Mouse (Mus musculus) right cerebral cortex, postnatal 4 days (tissue): Measurements from ENCODE around the gene Erbb4.

ENCODE experiments used
- DNase-seq: peaks from one replicate; pipeline ENCODE4 v3.0.0-alpha.2; 2022

The Erbb4 gene

DNA sequence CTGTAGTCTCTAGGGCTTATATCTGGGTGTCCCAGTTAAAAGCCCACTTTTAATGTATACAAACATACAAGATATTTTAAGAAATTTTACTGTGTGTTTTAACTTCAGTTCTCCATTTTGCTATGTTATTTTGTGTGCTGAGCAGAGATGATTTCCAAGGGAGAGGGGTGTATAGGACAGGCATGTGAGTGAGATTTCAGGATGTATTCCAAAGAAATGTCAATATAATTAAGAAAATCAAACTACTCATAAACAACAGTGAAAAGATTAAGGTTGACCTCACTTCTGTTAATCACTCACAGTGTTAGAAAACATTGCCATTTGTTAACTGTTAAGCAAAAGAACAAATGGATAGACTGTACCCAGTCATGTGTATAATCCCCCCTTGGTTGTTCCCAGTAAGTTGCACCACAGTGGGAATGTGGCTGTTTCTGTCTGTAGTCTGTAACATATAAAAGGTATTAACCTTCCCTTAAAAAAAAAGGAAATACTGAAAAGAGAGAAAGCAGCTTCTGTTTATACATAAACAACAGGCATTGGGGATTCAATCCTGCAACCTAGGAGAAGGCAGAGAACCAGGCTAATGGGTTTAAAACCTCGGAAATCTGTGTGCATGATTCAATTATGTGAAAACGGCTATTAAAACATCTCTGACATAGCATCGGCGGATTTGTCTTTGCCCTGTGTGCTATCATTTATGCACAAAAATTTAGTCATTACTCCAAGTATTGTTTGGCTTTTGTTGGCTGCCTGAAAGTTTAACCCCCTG lies 84.5 kb downstream of the Erbb4 start:
- no peak for DNase-seq

DNA sequence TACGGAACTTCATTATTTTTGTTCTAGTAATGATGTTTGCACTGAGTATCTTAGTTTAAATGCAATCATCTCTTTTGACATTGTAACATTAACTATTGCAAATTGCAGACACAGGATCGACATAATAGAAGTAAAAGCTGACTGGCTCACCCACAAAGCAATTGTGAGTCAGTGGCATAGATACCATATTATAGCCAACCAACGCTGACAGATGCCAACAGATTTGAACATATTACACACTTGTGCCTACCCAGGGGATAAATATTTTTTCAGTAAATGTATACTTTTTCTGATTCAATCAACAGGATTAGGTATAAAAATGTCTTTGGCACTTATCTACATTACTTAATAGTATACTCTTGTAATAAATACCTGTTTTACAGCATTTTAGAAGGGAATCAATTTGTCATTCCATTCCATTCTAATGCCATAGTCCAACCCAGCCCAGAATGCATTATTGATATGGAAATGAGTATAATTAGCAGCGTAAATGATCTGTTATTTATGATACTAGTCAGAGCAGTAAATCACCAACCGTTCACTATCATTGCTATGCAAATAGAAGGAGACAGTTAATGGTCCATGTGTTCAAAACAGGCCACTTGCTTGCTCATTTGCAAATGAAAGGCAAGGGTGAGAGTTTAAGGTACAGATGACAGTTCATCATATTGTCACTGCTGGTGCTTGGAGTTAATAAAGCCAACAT lies 97.9 kb downstream of the Erbb4 start:
- no peak for DNase-seq

DNA sequence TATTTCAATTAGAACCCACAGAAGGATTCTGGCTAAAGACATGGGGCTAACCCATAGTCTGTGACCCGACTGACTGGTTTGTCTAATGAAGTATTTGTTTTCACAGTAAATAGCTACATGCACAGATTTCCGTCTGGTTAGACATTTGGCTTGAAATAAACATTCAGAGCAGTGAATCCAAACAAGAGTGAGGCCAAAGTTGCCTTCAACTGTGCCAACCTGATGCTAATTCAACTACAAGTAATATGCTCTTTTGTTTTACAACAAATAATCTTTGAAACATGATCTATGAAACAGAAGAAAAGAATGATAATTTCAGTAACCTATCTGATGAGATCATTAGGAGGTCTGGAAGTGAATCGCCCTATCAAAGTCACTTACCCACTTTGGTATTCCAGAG lies 106.5 kb downstream of the Erbb4 start:
- no peak for DNase-seq

DNA sequence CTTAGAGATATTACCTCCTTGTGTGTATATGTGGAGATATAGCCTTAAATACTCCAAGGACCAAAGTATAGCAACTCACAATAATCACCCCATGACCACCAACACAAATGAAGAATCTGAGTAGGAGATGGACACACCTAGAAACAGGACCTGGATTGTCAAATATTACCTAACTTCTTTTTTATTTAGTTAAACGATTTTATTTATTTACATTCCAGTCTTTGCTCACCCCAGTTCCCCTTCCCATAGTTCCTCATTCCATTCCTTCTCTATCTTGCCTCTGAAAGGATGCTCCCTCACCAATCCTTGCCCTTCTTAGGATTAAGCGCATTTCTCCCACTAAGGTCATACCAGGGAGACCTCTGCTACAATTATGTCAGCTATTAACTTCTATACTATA lies 128.6 kb downstream of the Erbb4 start:
- no peak for DNase-seq

DNA sequence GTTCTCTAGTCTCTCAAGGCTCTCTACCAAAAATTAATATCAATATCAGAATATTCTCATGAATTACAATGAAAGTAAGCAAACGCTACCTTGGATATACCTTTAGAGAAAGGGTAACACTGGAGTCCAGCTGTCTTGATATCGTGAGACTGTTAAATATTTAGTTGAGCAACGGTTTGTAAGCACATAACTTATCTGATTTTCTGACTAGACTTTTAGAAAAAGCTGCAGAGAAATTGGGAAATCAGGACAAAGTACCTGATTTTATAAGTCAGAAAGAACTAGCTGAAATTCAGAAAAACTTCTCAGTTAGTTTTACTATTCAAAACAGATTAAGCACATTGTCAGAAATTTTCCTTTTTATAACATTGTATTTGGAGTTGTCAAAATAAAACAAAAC lies 129.3 kb downstream of the Erbb4 start:
- no peak for DNase-seq

DNA sequence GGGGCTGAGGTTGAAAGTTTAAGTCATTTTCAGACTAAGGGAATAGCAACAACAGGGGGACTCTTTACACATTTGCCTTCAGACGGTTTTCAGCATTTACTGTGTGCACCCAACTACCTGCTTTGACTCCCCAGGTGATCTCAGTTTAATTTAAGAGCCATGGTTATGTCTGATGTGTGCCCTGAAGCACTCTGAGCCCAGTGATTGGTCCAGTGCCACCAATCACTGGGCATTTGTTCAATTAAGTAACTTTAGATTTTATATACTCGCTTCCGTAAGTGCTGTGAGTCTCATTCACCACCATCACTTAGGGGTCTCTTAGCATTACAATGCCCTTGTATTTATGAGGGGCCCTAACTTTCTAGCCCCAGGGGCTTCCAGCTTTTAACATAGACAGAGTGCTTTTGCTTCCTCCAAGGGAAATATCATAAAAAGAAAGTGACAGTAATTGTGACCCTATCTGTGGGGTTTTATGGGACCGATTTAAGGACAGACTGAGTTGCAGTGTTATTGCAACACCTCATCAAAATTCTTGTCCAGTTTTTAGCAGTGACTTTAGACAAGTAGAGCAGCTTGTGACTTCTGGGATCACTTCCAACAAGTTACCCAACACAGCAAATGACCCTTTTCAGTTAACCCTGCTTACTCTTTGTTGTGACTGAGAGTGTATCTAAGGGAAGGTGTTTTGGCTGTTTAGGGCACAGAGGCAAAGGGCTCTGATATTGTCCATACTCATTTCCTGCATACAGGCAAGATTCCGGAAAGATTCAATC lies 134.3 kb downstream of the Erbb4 start:
- DNase-seq, result no peak

DNA sequence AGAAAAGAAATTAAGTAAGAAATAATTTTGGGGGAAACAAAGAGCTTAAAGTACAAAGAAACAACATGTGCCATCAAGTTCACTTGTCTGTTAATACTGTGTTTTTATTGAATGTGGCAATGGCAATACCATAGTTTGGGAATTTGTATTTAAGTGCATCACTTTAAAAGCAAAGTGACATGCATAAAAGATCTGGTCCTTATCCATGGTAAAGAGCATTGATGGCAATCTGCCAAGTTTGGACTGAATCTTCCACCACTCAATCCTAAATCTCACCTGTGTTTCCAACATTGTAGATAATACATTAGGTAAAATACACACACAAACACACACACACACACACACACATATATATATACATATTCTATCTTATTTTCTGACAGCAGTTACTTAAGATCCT lies 143.7 kb downstream of the Erbb4 start:
- no peak for DNase-seq

DNA sequence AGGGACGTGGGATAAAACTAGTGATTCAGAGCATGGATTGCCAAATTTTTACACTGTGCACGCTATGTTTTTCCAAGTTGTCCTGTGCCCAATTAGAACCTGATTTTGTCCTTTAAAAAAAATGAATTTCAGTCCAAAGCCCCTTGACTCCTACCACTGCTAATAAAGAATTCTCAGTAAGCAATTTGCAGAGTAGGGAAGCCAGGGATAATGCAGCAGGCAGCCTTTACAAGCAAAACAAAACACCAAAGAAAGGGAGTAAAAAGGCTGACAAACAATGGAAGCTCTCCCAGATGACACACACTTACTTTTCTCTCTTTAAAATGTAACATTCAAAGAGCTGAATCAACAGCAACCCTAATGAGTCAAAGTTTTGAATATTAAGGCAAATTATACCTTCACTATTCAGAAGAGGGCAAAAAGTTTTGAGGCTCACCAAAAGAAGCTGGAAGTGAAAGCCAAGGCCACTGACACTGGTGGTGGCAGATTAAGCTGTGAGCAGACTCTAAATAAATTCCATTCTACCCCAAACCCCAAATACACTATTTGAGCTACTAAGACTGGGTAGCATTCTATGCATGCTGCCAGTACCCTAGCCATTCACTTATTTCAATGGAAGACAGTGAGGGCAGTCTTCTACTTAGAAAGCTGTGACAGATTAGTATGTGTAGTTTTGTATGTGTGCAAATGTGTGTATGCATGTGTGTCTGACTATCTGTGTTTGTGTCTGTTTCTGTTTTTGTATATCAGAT lies 146.3 kb downstream of the Erbb4 start:
- no peak for DNase-seq

DNA sequence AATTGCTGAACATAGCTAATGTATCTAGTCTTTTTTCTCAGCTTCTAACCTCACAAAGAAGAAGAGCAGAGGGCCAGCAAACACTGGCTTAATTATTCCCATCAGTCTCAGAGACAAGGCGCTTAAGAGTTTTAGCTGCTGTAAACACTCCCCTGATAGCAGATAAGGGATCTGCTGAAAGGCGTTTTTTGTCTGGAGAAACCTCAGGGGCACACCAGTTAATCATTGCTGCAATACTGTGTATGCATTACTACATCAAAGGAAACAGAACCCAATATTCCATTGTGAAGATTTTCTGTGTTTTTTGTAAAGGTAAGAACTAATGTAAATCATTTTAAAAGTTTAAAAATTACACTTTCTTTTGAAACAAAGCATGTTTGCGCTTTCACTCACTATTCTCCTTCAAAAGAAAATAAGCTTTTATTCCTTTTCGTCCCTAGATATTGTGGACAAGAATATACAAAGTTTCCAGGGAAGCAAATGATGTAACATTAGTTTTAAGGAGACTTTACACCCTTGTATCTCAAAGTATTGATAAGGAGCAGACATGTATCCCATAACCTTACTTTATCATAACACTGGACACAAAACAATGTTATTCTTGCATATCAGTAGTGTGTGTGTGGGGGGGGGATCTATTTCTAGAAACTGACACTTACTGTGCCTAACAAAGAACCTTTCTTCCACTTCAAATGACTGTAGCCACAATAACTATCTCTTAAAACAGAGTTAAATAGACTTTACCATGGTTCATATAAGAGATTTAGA lies 150.9 kb downstream of the Erbb4 start:
- no peak for DNase-seq

DNA sequence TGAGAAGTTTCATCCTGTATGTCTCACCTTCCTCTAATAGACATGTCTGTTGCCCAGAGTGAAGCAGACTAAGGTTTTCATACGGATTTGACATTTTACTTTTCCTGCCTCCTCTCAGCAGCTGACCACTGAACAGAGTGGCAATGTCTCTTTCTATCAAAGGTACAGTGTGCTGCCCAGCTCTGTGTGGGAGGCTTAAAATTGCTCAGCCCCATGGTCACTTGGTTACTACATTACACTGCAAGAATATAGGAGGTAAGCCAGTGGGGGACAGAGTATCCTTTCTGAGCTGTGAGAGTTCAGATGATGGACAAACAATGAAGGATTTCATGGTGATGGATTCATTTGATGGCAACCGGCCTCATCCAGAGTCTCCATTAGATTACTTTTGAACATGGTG lies 152.4 kb downstream of the Erbb4 start:
- DNase-seq, result no peak

DNA sequence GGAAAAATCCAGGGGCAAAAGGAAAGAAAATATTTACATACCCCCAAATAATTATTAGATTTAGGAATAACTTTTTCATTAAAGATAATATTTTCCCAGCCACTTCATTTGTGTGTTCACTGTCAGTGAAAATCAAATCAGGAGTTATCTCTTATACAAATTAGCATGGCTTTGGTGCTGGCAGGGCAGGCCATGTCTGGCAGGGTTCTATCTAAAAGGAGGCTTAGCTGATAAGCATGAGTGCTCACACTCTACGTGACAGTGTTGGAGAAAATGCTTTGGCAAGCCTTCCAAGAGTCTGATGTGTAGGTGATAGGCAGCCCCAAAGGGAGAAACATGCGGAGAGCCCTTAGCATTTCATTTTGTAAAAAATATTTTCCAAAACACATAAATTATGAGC lies 164.7 kb downstream of the Erbb4 start:
- no peak for DNase-seq

DNA sequence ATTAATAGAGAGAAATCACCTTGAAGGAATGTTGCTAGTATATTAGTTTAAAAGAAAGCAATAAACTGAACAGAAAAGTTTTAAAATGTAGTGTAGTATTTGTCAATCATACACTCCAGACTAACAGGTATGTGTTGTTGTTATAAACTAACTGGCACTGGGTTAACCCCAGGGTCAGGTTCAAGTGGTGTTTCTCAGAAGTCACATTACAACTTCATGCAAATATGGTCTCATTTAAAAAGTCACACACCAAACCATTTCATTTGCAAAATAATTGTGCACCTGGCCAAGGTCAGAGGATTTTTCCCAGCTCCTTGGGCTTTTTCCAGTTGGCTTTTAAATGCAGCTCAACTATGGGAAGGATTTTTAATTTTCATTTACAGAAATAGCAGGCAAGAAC lies 173.1 kb downstream of the Erbb4 start:
- DNase-seq, result no peak

DNA sequence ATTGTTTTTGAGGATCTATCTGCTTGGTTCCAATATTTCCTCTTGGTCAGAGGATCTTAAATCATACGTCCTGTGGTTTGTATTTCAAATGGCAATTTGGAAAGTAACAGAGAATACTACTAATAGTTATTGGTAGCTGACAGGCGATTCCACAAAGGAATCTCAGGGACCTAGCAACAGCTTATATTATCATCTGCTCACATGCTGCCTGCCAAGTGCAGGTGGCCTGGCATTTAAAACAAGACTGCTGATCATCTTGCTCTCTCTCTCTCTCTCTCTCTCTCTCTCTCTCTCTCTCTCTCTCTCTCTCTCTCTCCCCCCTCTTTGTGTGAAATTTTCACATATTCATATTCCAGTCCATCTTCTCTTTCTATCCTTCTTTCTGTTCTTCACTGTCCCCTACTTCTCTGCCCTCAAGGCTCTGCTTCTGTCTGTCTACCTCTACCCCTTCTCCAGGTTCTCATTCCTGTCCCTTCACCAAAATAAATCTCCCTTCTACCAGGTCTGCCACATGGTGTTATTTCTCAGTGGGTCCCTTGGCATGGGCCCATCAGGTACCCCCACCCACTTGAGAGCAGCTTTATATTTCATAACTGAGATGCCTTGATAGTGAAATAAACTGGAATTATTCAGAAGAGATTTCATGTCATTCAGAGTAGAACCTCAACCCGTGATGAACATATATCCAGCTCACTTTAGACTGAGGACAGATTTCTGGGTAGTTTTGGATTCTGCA lies 174.4 kb downstream of the Erbb4 start:
- DNase-seq, result no peak

DNA sequence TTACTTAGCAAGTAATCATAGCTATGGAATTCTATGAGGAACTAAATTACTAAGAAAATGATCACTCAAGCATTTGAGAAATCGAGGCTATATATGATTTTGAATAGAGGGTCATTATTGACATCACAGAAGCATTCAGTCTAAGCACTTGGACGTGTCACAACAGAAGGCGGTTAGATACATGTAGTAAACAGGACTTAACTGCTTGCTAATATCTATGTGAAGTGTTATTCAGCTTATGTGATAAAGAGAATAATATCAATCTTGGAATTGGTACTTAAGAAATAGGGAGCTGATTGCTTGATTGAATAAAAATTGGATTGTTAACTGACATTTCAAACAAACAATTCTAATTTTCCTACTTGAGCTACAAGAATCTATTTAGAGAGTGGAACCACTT lies 190.0 kb downstream of the Erbb4 start:
- DNase-seq, result no peak

DNA sequence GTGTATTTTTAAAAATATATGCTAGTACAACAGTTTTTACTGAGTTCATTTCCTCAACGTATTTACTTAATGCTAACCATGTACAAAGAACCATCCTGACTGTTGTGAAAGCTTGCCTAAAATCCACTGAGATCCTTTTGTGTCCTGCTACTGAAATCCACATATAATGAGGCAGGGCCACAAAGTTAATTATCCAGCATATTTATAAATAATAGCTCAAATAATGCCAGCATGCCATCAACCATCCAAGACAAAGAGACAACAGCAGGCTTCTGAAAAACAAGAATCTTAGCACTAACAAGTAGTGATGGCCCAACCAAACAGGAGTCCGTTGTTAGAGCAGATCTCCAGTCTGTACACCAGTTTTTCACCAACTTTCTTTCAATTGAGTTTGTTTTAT lies 215.8 kb downstream of the Erbb4 start:
- no peak for DNase-seq

DNA sequence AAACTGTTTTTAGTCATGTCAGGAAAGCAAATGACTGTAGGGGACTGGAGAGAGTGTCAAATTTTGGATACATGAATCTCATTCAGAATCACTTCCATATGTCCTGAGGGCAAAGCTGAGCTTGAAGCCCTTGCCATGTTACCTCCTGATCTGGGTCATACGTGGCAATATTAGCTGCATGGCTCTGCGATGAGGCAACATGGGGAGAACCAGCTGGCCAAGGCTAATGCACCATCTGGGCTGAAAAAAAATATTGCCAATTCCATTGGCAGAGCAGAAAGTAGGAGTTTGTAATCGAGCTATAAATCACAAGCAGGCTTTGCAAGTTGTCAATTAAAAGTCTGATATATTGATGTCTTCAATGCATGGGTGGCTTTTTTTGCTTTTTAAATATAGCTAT lies 221.0 kb downstream of the Erbb4 start:
- no peak for DNase-seq

DNA sequence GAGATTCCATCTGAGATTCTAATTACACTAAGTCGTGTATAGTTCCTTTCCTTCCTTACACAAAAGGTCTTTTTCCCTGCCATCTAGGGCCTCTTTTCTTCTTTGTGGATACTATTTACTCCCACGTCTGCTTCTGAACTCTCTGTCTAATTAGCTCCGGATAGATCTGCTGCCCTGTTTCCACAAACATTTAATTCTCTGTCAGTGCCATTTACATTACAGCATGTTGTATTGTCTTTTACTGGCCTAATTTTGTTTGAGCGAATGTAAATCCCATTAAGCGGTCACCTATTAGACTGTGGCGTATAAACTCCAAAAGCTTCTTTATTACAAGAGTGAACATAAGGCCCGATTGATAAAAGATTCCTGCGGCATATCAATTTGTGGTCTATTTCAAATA lies 232.9 kb downstream of the Erbb4 start:
- DNase-seq, result no peak

DNA sequence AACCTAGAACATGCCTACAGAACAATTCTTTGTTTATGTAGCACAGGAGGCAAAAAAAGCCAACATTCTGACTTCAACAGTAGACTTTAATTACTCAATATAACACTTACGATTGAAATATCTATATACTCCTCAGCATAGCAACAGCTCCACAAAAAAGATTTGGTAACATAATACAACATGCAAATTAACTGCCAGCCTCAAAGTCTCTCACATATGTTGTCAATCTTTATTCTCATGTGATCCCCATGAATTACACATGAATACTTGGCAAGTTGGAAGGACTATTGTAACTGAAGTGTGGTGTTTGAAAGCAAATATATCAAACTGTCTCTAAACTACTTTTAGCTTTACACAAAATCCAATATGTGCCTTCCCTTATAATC lies 234.2 kb downstream of the Erbb4 start:
- DNase-seq, result no peak

DNA sequence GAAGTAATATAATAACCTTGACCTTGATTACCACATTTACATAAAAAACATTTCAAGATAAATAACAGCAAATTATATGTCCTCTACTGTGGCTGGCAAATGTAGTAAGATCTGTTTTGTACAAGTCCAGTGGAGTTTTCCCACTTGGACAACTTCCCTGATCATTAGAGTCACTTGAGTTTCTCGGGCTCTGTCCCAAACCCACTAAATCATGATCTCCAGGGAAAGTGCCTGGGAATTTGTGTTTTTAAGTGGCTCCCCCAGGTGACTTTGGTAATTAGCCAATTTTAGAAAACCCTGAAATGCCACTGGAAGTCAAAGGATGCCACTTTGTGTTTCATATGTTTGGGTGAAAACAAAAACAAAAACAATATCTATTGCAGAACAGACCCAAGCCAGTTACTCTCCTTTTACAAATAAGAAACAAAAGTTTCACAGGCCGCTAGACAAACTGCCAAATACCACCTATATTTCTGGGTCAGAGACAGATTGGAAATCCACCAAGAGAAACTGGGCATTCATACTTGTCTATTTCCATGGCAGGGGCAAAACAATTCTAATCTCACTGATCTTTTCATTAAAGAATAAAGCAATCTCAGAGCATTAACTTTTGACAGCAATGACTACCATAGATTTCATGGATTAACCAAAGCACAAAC lies 234.8 kb downstream of the Erbb4 start:
- no peak for DNase-seq

DNA sequence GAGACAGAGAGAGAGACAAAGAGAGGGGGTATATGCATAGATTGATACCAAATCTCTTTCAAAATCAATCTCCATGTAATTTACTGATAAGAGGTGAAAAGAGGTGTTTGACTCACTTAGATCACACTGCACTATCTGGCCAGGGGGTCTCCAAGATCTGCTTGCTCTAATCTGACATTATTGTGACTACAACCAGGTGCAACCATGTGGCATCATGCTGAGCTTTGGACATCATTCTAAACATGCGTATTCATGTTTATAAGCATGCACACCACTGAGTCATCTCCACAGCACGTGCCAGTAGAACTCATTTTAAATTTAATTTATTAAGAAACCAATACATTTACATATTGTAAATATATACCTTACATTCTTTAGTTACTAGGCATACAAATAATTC lies 247.5 kb downstream of the Erbb4 start:
- DNase-seq, result no peak

DNA sequence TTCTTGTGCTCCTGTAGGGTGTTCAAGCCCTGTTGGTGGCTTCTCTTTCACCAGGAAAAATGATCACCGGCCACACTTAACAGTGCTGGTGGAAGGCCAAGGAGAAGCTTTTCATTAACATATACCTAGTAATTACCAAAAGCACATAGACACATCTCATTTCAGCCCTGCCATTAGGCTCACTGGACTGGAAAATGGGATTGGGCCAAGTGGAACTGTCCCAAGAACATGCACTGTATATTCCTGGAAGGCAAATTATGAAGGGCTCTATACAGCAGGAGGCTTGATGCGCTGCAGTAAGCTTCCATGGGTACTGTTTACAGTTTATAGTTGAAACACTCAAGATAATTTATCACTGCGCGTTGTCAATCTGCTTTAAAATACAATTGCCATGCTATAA lies 248.4 kb downstream of the Erbb4 start:
- DNase-seq, result no peak
